Mouse (Mus musculus): ENCODE results near the gene Shkbp1.

DNA sequence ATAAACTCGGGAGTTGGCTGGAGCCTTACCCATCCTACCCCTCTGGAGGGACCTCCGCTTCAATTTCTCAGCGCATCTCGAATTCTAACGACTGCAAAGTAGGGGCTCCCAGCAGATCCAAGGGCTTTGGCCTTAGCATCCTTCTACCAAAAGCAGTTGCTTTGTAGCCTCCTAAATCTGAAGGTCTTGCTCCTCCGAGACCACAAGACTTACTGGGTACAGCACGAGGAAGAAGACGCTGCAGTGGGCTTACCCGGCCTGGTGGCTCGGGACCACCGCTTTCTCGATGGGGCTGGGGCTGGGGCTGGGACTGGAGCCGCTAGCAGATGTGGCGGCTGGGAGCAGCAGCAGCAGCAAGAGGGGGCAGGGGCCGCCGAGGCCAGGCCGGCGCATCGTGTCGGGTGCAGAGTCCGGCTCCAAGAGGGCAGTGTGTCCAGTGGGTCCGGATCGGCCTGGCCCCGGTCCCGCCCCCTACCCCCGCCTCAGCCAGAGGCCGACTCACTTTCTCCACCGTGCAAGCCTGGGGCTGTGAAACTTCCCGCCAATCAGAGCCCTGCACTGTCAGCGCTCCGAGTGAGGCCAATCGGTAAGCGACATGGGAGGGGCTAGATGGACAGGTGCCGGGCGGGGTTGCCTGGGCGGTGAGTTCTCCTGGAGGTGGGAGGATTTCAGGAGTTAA, 18.5 kb downstream of the Shkbp1 start, which contains the start of gene Ltbp4:
- TF ChIP-seq POLR2A (IDR thresholded peaks at IDR 0.05; ENCODE audit: borderline replicate concordance, insufficient read depth, low read length) (no peak), CTCF (IDR thresholded peaks at IDR 0.05; ENCODE audit: borderline replicate concordance, insufficient read depth, low read depth, low read length) (no peak)

All from cerebellum, adult 2 months (tissue).